Mouse (Mus musculus): ENCODE results near the gene Usp7.

Gene Usp7

GRCm38 (mm10) chr16:8714851-8715250 lies 77.3 kb downstream of the Usp7 start:
- no peak for DNase-seq

- DNase-seq: no peak
Measured at GRCm38 (mm10) chr16:8711998-8712397, 80.1 kb downstream of the Usp7 start.

GRCm38 (mm10) chr16:8700586-8700985 lies 91.5 kb downstream of the Usp7 start:
- DNase-seq: no peak

- DNase-seq: no peak
Measured at GRCm38 (mm10) chr16:8699556-8699955, 92.6 kb downstream of the Usp7 start.

- peak; percentile 40 to 43 for DNase-seq
Measured at GRCm38 (mm10) chr16:8691206-8691605, 100.9 kb downstream of the Usp7 start.

GRCm38 (mm10) chr16:8689979-8690656 lies 102.0 kb downstream of the Usp7 start:
- DNase-seq: peak; percentile 91 to 92

- DNase-seq: no peak
Measured at GRCm38 (mm10) chr16:8687559-8688112, 104.5 kb downstream of the Usp7 start.

GRCm38 (mm10) chr16:8686871-8687535 lies 105.1 kb downstream of the Usp7 start:
- DNase-seq: no peak

DNA sequence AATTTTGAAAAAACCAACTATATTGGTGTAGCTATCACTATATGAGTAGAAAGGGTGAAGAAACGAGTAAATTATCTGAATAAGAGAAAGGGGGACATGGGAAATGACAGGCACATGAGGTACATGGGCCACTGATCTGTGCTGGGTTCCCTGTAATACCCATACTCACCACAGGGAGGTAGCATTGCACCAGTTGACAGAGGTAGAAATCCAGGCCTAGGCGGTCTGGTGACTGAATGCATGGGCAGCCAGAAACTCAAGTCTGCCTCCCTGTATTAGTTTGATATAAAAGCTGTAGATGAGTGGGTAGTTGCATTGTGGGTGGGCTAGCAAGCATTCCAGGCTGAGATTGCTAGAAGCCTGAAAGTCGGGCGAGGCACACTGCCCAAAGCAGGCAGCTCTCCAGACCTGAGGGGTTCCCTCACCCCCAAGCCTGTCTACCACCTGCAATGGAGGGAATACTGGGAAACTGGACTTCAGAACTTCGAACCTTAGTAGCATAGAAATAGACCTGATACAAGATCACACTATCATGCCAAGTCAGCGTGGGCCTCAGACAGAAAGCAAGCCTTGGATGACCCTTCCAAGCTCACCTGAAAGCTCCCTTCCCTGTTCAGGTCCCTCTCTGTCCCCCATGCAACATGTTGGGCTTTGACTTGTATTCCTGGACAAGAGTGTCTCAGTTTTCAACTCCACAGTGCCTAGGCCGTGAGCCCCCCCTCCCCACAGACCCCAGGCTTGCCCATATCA lies 105.8 kb downstream of the Usp7 start:
- peak; percentile 74 to 81 for DNase-seq

DNA sequence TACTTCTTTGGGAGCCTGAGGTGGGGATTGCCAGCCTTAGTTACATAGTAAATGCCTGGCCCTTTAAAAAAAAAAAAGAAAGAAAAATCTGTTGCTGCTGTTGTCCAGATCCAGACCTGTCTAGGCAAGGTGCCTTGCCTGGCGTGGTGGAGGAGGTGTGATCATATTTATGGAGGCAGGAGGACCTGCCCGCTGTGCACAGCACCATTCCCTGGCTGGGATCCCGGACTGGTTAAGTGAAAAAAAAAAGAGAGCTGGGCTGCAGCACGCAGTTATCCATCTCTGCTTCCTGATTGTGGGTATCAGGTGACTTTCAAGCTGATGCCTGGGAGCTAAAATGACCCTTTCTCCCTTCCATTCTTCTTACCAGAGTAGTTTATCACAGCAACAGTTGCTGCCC lies 107.0 kb downstream of the Usp7 start:
- peak; percentile 70 to 80 for DNase-seq

DNA sequence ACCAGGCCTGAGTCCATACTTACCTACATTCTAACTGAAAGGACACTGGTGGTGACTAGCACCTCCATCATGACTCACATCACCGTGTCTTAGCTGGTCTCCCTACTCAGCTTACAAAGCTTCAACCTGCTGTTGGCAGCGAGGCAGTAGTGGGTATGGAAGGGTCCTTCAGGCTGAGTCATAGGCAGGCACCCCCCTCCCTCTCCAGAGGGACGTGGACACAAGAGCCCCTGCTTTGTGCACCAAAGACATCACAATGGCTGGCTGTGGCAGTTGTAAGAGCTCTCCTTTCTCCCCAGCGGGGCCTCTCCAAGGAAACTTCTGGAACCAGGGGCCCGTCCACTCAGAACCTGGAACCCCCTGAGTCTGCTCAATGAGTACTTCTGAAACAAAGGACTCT lies 111.6 kb downstream of the Usp7 start, which contains the start of gene Gm5767:
Gene Gm5767 (plus strand): TSS at position 301 of the 400 bp plus-strand sequence.
- no peak for DNase-seq

- DNase-seq: no peak
Measured at GRCm38 (mm10) chr16:8679780-8680179, 112.3 kb downstream of the Usp7 start.

DNA sequence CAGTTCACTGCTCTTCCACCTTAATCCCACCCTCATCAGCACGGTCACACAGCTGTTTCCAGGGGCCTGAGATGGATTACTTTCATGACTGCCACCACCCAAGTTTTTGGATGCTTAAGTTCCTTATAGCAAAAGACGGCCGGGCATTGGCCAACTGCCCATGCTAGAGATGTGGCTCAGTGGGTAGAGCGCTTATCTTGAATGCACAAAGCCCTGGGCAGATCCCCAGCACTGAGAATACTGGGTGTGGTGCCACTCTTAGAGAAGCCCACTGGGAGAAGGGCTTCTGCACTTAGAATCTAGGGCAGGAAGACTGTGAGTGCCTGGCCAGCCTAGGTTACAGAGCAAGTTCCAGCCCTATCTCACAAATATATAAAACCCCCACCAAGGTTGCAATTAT lies 113.4 kb downstream of the Usp7 start:
- no peak for DNase-seq

DNA sequence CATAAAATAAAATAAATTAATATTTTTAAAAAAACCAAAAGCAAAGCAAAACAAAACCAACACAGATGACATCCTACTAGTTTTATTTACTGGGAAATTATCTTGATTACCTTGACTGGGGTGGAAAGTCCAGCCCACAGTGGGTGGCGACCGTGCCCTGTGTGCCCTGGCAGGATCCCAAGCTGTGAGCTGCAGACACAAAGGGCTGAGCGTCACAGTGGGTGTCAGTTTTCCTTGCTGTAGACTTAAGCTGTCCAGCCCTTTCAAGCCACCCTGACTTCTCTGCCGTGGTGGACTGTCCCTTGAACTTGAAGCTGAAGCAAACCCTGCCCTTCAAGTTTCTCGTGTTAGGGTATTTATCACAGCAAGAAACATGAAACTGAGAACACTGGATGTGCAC lies 114.1 kb downstream of the Usp7 start:
- no peak for DNase-seq

- peak; percentile 51 to 60 for DNase-seq
Measured at GRCm38 (mm10) chr16:8676800-8677199, 115.3 kb downstream of the Usp7 start.

DNA sequence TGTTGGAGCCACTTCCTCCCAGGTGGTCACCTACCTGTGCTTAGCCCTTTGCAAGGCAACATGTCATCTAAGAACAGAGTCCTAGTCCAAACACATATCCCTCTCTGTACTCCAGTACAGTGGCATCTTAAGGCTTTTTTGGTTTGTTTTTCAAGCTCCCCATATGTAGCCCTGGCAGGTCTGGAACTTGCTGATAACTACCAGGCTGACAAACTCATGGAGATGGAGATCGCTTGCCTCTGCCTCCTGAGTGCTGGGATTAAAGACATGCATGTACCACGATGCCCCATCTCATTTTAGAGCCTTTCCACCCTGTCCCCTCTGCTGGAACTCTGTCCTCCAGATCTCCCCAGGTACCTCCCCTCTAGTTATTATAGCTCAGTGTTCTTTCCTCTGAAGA lies 115.9 kb downstream of the Usp7 start:
- DNase-seq: no peak

- no peak for DNase-seq
Measured at GRCm38 (mm10) chr16:8675559-8675958, 116.5 kb downstream of the Usp7 start.

- DNase-seq: no peak
Measured at GRCm38 (mm10) chr16:8674165-8674564, 117.9 kb downstream of the Usp7 start.

DNA sequence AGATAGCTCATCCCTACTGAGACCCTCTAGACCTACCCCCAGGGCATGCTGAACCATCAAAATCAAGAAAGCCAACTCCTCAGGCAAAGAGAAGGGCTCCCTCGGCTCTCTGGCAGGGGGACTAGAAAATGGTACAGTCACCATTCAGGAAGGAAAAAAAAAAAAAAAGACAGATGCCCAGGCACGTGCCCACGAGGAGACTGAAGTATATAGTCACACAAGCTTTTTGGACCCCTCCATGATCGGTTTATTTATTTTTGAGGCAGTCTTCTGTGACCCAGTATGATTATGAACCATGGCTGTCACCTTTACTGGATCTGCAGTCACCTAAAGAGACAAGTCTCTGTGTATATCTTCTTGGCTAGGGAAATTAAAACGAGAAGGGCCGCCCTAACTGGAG lies 118.8 kb downstream of the Usp7 start:
- no peak for DNase-seq

DNA sequence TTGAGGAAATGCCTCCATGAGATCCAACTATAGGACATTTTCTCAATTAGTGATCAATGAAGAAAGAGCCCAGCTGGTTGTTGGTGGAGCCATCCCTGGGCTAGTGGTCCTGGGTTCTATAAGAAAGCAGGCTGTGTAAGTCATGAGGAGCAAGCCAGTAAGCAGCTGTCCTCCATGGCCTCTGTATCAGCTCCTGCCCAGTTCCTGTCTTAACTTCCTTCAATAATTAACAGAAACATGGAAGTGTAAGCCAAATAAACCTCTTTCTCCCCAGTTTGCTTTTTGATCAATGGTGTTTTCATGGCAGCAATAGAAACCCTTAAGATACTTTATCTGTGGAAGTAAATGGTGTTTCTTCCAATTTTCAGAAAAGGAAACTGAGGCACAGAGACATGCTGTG lies 119.3 kb downstream of the Usp7 start:
- no peak for DNase-seq

DNA sequence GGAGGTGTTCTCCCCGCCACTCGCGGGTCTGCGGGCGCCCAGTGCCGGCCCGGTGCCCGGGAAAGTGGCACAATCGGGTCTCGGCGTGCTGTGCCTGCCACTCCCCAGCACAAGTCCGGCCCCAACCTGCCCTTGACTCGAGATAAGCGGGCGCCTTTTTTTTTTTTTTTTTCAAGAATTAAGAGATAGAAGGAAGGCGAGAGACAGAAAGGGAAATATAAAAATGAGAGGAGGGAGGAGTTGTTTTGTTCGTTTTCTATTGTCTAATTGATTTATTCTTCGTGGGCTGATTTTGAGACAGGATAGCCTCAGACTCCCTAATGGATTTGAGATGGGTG lies 119.8 kb downstream of the Usp7 start:
- no peak for DNase-seq

- DNase-seq: peak; percentile 60 to 75
Measured at GRCm38 (mm10) chr16:8671551-8672349, 120.4 kb downstream of the Usp7 start, which contains the start of gene Carhsp1. Carhsp1 (minus strand) TSS chr16:8672155.
